Mouse (Mus musculus) lung, embryonic 15.5 days (tissue): ENCODE data around the gene Bod1l. TPM values are rescaled to one million over a fixed set of nuclear protein-coding genes. Genes with fewer than 3 reads are reported as not detected.

Experiments used
- ATAC-seq: fragments of 200-750 bp; cut with Nextera tagmentation; 2 replicates; pipeline ENCODE4 v1.8.0; 2017; ENCODE audit warnings: moderate number of reproducible peaks, borderline replicate concordance; ENCODE audit not compliant: low FRiP score, low TSS enrichment; ENCODE audit errors: extremely low read depth
- H3K27ac ChIP-seq: fragments of 300-500 bp; sonication (generic); 2 replicates; pipeline ENCODE4 v1.5.1; 2015; ENCODE audit warnings: moderate library complexity, mild to moderate bottlenecking, inconsistent platforms
- H3K27me3 ChIP-seq: fragments of 300-500 bp; sonication (generic); 2 replicates; pipeline ENCODE4 v1.6.1; 2015; ENCODE audit warnings: inconsistent platforms
- H3K36me3 ChIP-seq: fragments of 300-500 bp; sonication (generic); 2 replicates; pipeline ENCODE4 v1.6.1; 2015; ENCODE audit warnings: inconsistent platforms
- H3K4me1 ChIP-seq: fragments of 300-500 bp; sonication (generic); 2 replicates; pipeline ENCODE4 v1.6.1; 2015; ENCODE audit warnings: inconsistent platforms
- H3K4me2 ChIP-seq: fragments of 300-500 bp; sonication (generic); 2 replicates; pipeline ENCODE4 v1.6.1; 2015; ENCODE audit warnings: inconsistent platforms, mild to moderate bottlenecking, moderate library complexity
- H3K4me3 ChIP-seq: fragments of 300-500 bp; sonication (generic); 2 replicates; pipeline ENCODE4 v1.5.1; 2015; ENCODE audit warnings: mild to moderate bottlenecking, inconsistent platforms
- H3K9ac ChIP-seq: fragments of 300-500 bp; sonication (generic); 2 replicates; pipeline ENCODE4 v1.6.1; 2015; ENCODE audit warnings: inconsistent platforms
- H3K9me3 ChIP-seq: fragments of 300-500 bp; sonication (generic); 2 replicates; pipeline ENCODE4 v1.6.1; 2016; ENCODE audit warnings: inconsistent platforms
- WGBS: fragments of 180-500 bp; shearing (Covaris S2); methylation state at CpG from one replicate; pipeline ENCODE4 v1.1.7; 2015; 5-methylcytosine and 5-hydroxymethylcytosine counted together
- polyA plus RNA-seq: library from polyadenylated mRNA; unstranded; fragments of >200 nt; fragmentation: Nextera tagmentation; extraction: Ambion mirVana; gene quantifications from 2 replicates; pipeline ENCODE4 v1.2.1, GENCODE M21; 2015

Gene Bod1l
- polyA plus RNA-seq, 1 experiment from 2014 or later: 24.0 TPM

DNA sequence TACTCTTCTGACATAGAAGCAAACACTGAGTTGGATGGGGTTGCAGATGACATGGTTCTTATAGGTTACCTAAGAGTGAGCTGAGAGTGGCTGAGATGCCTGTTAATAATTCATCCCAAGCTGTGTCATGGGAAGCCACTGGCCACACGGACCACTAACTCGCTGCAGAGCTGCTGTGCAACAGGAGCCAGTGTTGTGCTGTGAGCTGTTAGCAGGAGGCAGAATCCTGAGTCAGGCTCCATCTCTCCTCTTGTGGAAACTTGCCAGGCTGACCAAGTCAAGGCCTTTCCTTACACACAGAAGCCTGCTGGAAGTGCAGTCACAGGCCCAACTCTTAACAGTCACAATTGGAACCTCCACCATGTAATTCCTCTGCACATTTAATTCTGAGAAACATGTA is 53.6 kb downstream of the Bod1l start:
- H3K27me3 ChIP-seq: no peaks in the 10 kb centered on the region

DNA sequence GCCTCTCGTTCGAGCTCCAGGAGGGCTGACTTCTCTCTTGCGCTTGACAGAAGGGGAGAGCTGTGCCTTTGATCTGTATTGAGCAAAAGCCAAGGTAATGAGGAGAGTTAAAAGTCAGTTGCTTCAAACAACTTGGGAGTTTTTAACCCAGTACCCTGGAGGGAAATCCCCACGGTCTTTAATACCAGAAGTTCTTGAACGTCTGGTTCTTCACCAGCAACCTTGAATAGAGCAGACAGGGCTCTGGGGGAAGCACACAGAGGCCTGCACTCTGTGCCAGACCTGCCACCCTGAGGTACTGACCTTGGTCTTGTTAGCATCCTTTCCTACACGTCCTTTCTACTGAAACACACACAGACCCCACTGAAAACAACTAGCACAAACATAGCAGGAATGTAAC is 55.2 kb downstream of the Bod1l start:
- Histone ChIP-seq H3K9ac (no peak overlapping the region), H3K27me3 (no peaks in the 10 kb centered on the region), H3K27ac (no peak overlapping the region), H3K4me1 (no peaks in the 10 kb centered on the region), H3K9me3 (no peaks in the 10 kb centered on the region), H3K36me3 (peaks cover 50% of the 10 kb centered on the region), H3K4me3 (no peak overlapping the region), H3K4me2 (no peak overlapping the region)
- WGBS: 76% methylated on average over 6 of the region's 6 CpGs
- ATAC-seq: no peak

More for the DNA sequence above, 53.6 kb downstream of the Bod1l start:
- Histone ChIP-seq H3K27ac (no peak overlapping the region), H3K4me1 (no peaks in the 10 kb centered on the region), H3K9ac (no peak overlapping the region), H3K4me3 (no peak overlapping the region), H3K36me3 (peaks cover 55% of the 10 kb centered on the region), H3K4me2 (no peak overlapping the region), H3K9me3 (no peaks in the 10 kb centered on the region)
- WGBS: 84% methylated on average over 2 of the region's 2 CpGs
- no peak for ATAC-seq

DNA sequence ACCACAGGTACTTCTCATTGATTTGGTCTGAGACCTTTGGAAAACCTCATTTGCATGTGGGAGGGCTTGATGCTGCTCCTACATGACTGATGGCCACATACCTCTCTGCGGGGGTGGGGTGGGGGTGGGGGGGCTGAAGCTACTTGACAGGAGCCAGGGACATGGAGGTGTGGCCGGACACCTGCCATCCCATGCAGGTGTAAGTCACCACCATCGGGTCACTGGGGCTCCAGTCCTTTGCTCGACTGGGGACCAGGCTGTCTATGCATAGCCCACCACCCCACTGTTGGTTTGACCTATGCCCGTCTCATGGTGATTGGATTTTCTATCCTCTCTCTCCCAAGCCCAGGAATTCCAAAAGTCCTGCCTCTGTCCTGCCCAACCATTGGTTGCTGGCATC is 62.2 kb downstream of the Bod1l start:
- Histone ChIP-seq H3K9me3 (no peaks in the 10 kb centered on the region), H3K27me3 (no peaks in the 10 kb centered on the region), H3K4me1 (no peaks in the 10 kb centered on the region), H3K4me2 (no peak overlapping the region), H3K4me3 (no peak overlapping the region), H3K27ac (no peak overlapping the region), H3K36me3 (peaks cover 22% of the 10 kb centered on the region), H3K9ac (no peak overlapping the region)
- 83% methylated on average over 5 of the region's 5 CpGs for WGBS
- no peak for ATAC-seq

DNA sequence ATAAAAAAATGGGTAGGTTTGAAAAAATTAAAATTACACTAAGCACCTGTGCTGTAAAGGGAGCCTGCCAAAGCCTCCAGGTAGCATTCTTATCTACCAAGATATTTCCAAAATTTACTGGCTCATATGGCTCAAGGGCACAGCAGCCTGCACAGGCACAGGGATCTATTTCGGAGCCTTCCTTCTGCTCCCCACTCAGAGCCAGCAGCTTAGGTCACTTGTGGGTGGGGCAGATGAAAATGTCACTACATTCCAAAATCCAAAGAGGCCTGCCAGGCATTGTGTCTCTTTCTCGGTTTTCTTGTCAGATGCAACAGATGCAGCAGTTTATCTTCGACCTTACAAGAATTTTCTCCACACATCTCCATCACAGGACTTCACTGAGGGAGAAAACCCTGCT is 64.1 kb downstream of the Bod1l start:
- Histone ChIP-seq H3K36me3 (peaks cover 4% of the 10 kb centered on the region; the same call in 1 of the 2 replicates), H3K27ac (no peak overlapping the region), H3K4me2 (no peak overlapping the region), H3K9ac (no peak overlapping the region), H3K27me3 (no peaks in the 10 kb centered on the region), H3K9me3 (no peaks in the 10 kb centered on the region), H3K4me1 (no peaks in the 10 kb centered on the region), H3K4me3 (no peak overlapping the region)
- no peak for ATAC-seq
- 75% methylated on average over 3 of the region's 3 CpGs for WGBS

DNA sequence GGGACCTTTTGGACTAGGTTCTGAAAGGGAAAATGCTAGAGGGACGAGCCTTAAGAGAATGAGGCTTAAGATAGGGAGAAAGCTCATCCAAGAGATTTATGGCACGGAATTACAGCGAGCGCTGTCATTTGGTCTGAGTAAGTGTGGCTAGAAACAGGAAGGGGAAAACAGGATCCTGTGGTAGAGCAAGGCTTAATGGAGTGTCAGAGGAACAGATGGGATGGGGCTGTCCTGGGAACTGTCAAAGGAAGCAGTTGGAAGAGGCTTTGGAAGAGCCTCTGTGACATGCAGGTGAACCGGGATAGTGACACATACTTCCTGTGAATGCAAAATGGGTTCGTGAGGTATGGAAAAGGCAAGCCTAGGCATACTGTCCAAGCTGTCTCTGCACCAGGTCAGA is 68.4 kb downstream of the Bod1l start:
- no peak overlapping the region for H3K27ac ChIP-seq
- WGBS: 28% methylated on average over 6 of the region's 6 CpGs

DNA sequence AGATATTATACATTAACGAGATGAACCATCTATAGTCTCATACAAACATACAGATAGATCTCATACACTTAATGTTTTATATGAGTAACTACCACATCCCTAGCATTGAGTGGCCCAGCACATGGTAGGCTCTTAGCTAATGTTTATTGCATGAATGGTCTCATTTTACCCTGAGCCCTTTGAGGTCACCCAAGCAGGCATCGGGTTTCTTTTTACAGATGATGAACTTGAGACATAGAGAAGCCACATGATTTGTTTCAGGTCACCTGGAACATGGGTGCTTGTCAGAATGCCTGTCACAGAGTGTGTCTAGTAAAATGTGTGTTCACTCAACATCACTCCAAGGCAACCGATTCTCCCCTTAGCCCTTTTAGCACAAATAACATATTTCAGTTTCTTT is 68.8 kb downstream of the Bod1l start:
- Histone ChIP-seq H3K9ac (no peak overlapping the region), H3K4me2 (no peak overlapping the region), H3K36me3 (no peaks in the 10 kb centered on the region), H3K4me3 (no peak overlapping the region), H3K4me1 (no peaks in the 10 kb centered on the region), H3K9me3 (no peaks in the 10 kb centered on the region), H3K27ac (no peak overlapping the region), H3K27me3 (peaks cover 3% of the 10 kb centered on the region; the same call in 1 of the 2 replicates)
- 47% methylated on average over 3 of the region's 3 CpGs for WGBS
- no peak for ATAC-seq

More for the DNA sequence above, 68.4 kb downstream of the Bod1l start:
- H3K9me3 ChIP-seq: no peaks in the 10 kb centered on the region
- ATAC-seq: no peak
- H3K36me3 ChIP-seq: no peaks in the 10 kb centered on the region
- no peak overlapping the region for H3K4me3 ChIP-seq
- no peaks in the 10 kb centered on the region for H3K4me1 ChIP-seq
- H3K27me3 ChIP-seq: peaks cover 3% of the 10 kb centered on the region; the same call in 1 of the 2 replicates
- no peak overlapping the region for H3K4me2 ChIP-seq
- H3K9ac ChIP-seq: no peak overlapping the region

DNA sequence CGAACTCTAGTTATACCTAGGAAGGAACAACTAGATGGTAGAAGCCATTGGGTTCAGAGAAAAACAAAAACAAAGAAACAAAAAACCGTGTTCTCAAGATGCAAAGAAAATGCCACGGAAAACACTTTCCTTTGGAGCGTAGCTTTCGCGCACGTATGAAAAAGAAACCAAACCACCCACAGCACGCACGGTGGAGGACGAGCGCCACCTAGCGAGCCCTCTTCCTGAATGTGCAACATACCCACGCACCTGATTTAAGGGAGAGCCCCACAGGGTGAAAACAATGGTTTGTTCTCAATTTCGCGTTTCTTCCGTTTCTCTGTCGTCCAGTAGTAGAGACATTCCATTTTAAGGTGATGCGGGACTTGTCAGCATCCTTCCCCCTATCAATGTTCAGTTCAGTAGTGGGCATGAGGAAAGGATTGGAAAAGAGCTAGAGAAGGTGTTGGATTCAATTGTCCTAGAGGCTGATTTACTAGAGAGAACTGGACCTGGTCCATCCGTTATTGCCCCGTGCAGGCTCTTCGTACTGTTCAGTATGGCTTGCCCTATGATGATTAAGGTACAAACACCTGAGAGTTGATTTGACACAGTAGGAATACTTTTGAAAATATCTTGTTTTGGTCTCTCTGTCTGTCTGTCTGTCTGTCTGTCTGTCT is 75.6 kb downstream of the Bod1l start:
- Histone ChIP-seq H3K4me1 (peaks cover 12% of the 10 kb centered on the region), H3K9me3 (no peaks in the 10 kb centered on the region), H3K27ac (no peak overlapping the region), H3K9ac (no peak overlapping the region), H3K36me3 (no peaks in the 10 kb centered on the region), H3K27me3 (peaks cover 54% of the 10 kb centered on the region), H3K4me2 (peak overlapping the region; percentile 39), H3K4me3 (peak overlapping the region; percentile 28)
- 5% methylated on average over 21 of the region's 21 CpGs for WGBS
- ATAC-seq: no peak

DNA sequence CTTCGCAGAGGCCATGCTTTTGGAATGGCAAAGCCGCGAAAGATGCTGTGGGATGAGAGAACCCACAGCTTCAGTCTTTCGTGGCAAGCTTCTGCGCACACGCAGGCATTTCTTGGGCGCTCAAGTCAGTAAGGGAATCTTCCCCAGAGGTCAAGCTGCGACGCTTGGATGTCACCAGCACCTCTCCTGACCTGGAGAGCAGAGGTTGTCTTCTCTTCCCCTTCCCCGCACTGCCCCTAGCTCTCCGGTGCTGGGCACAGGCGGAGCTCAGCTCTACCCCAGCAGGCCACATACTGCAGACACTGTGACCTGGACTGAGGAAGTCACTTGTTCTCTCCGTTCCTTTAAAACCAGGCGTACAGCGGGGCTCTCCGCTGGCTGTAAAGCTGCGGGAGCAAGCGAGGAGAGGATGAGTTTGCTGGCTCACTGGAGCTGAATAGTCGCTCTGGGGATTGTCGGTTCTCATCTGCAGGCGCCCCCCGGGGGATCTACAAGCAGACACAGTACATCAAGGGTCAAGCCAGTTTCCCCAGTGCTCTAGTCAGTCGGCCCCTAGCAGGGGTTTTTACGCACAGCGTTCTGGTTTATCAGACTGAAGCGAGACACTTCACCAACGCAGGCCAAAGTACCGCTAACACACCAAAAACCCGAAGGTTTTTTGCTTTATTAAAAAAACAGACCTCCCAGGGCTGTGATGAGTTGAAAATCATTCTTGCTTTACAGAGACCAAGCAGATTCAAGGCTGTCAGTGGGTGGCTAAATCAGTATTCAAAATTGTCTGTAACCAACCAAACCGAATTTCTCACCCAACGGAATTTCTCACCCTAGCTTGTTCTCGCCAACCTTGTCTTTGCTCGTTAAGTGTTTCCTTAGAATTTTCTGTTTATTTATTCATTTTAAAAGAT is 76.6 kb downstream of the Bod1l start:
- H3K4me3 ChIP-seq: peak overlapping the region; percentile 28
- no peak; the same call in 1 of the 2 replicates for ATAC-seq
- H3K9ac ChIP-seq: no peak overlapping the region
- peak overlapping the region; percentile 39 for H3K4me2 ChIP-seq
- WGBS: 5% methylated on average over 33 of the region's 33 CpGs
- H3K27me3 ChIP-seq: peaks cover 64% of the 10 kb centered on the region
- no peaks in the 10 kb centered on the region for H3K36me3 ChIP-seq
- peaks cover 17% of the 10 kb centered on the region for H3K4me1 ChIP-seq
- no peaks in the 10 kb centered on the region for H3K9me3 ChIP-seq
- H3K27ac ChIP-seq: no peak overlapping the region

DNA sequence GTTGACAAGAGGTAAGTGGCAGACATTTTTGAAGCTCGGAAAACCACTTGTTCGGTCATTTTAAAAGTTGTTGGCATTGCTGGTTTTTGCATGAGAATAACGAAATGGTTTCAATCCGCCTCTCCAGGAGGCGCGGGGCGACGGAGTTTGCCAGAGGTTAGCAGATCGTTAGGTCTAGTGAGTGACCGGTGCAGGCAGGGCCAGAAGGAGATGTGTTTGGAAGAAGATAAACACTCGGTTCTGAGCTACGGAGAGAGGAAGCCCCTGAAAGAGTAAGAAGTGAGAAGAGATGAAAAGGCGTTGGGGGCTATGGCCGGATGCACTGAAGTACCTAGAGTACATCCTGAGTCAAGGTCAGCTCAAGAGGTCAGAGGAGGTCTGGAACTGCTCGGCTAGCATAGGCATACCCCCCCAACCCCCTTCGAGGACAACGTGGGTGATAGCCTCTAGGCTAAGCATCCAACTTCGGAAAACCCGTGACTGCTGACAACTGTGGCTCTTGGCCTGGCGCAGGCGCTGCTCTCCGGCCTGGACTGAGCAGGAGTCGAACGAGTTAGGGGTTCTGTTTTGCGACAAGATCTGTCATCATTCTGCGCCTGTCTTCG is 77.6 kb downstream of the Bod1l start:
- Histone ChIP-seq H3K27me3 (peaks cover 71% of the 10 kb centered on the region), H3K36me3 (no peaks in the 10 kb centered on the region), H3K27ac (no peak overlapping the region), H3K4me3 (no peak overlapping the region), H3K9ac (no peak overlapping the region), H3K9me3 (no peaks in the 10 kb centered on the region), H3K4me1 (peaks cover 21% of the 10 kb centered on the region), H3K4me2 (no peak overlapping the region)
- 2% methylated on average over 27 of the region's 27 CpGs for WGBS
- no peak for ATAC-seq

DNA sequence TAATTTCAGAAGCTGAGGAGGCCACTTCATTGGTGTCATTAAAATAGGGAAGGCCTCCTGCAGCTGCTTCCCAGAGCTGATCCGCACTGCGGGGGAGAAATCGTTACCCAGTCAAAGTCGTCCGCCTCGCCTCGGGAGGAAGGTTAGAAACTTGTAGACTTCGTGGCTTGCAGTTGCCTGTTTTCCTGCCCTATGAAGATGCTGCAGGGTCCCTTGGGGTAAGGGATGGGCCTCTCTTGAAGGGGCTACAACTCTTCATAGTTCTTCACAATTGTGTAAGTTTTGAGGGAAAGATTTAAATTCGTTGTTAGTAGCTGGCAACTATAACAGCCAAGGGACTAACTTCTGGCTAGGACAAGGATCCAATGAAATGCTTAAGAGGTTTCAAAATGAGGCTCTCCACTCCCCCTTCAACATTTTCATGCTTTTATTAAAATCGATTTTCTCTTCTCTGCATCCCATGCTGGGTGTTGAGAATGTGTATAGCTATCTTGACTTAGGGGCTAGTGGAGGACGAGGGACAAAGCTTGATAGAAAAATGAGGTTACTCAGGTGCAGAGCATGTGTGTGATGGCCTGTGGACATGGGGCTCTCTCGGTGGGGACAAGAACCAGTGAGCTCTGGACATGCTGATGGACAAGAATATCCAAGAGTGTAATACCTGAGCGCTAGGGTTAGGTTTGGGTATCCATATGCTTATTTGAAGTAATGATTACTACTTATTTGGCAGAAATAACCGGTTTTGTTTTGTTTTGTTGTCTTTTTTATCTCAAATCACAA is 78.3 kb downstream of the Bod1l start:
- Histone ChIP-seq H3K4me1 (peaks cover 23% of the 10 kb centered on the region), H3K4me2 (no peak overlapping the region), H3K27me3 (peaks cover 78% of the 10 kb centered on the region), H3K9me3 (no peaks in the 10 kb centered on the region), H3K27ac (no peak overlapping the region), H3K4me3 (no peak overlapping the region), H3K36me3 (no peaks in the 10 kb centered on the region), H3K9ac (no peak overlapping the region)
- ATAC-seq: no peak
- WGBS: 4% methylated on average over 14 of the region's 14 CpGs
